Mouse (Mus musculus) small intestine, adult 2 months (tissue): ENCODE measurements around the gene Rrp1b. TPM values are rescaled to one million over a fixed set of nuclear protein-coding genes. Genes with fewer than 3 reads are reported as not detected.

ENCODE experiments used
- H3K27ac ChIP-seq: fragments of 200-500 bp; 2 replicates; pipeline ENCODE4 v1.5.1; 2012; ENCODE audit warnings: low read depth, low read length, control low read depth, inconsistent platforms; ENCODE audit not compliant: insufficient read depth
- H3K27me3 ChIP-seq: fragments of 200-500 bp; 2 replicates; pipeline ENCODE4 v1.6.1; 2012; ENCODE audit warnings: mild to moderate bottlenecking, moderate library complexity, low read length, inconsistent platforms; ENCODE audit not compliant: control insufficient read depth, insufficient read depth
- H3K36me3 ChIP-seq: fragments of 200-500 bp; 2 replicates; pipeline ENCODE4 v1.6.1; 2012; ENCODE audit warnings: mild to moderate bottlenecking, low read length, control low read depth, inconsistent platforms; ENCODE audit not compliant: control insufficient read depth, insufficient read depth
- H3K4me1 ChIP-seq: fragments of 200-500 bp; 2 replicates; pipeline ENCODE4 v1.6.1; 2012; ENCODE audit warnings: low read length, inconsistent platforms, mixed read lengths; ENCODE audit not compliant: control insufficient read depth, insufficient read depth, insufficient read length
- H3K4me3 ChIP-seq: fragments of 200-500 bp; 2 replicates; pipeline ENCODE4 v1.5.1; 2012; ENCODE audit warnings: low read depth, mild to moderate bottlenecking, control low read depth, inconsistent platforms, low read length, moderate library complexity
- CTCF ChIP-seq: fragments of 200-500 bp; IDR thresholded peaks from 2 replicates; pipeline ENCODE4 v1.5.1; 2012; ENCODE audit warnings: low read depth, mild to moderate bottlenecking, control low read depth, inconsistent platforms, low read length, moderate library complexity, mixed read lengths; ENCODE audit not compliant: insufficient replicate concordance, insufficient read length; ENCODE audit errors: extremely low read depth
- POLR2A ChIP-seq: fragments of 200-500 bp; IDR thresholded peaks from 2 replicates; pipeline ENCODE4 v1.6.1; 2012; ENCODE audit warnings: low read depth, mild to moderate bottlenecking, control low read depth, inconsistent platforms, low read length, moderate library complexity
- WGBS: fragments of 180-500 bp; shearing (Covaris S2); methylation state at CpG from one replicate; pipeline ENCODE4 v1.1.7; 2018; 5-methylcytosine and 5-hydroxymethylcytosine counted together
- polyA plus RNA-seq: library from polyadenylated mRNA; depleted of rRNA; stranded (reverse); fragments of >200 nt; gene quantifications from 2 replicates; pipeline ENCODE4 v1.2.3, GENCODE M21; 2012

The Rrp1b gene
- polyA plus RNA-seq, 1 experiment: 2.7 TPM

GRCm38 (mm10) chr17:32018127-32018894, 17.6 kb upstream of the Rrp1b start:
- Histone ChIP-seq H3K27ac (no peak overlapping the region), H3K4me1 (no peaks in the 10 kb centered on the region), H3K4me3 (no peak overlapping the region), H3K36me3 (no peaks in the 10 kb centered on the region), H3K27me3 (no peaks in the 10 kb centered on the region)
- TF ChIP-seq CTCF (no peak), POLR2A (no peak)
- 85% methylated on average over 5 of the region's 5 CpGs for WGBS

GRCm38 (mm10) chr17:32021981-32022380, 13.9 kb upstream of the Rrp1b start:
- Histone ChIP-seq H3K4me1 (no peaks in the 10 kb centered on the region), H3K27me3 (no peaks in the 10 kb centered on the region), H3K4me3 (no peak overlapping the region), H3K27ac (no peak overlapping the region), H3K36me3 (no peaks in the 10 kb centered on the region)
- no peak for TF ChIP-seq POLR2A
- TF ChIP-seq CTCF: no peak
- 93% methylated on average over 3 of the region's 3 CpGs for whole genome bisulfite sequencing

- 71% methylated on average over 6 of the region's 6 CpGs for WGBS
- Histone ChIP-seq H3K4me3 (no peak overlapping the region), H3K36me3 (no peaks in the 10 kb centered on the region)
These were observed 13.3 kb upstream of the Rrp1b start for GRCm38 (mm10) chr17:32022551-32022950.

GRCm38 (mm10) chr17:32023088-32023487, 12.8 kb upstream of the Rrp1b start:
- no peaks in the 10 kb centered on the region for H3K27me3 ChIP-seq
- TF ChIP-seq CTCF (no peak), POLR2A (no peak)
- no peak overlapping the region for H3K4me3 ChIP-seq
- H3K27ac ChIP-seq: no peak overlapping the region
- WGBS: 63% methylated on average over 8 of the region's 8 CpGs
- H3K4me1 ChIP-seq: no peaks in the 10 kb centered on the region
- H3K36me3 ChIP-seq: no peaks in the 10 kb centered on the region

More at GRCm38 (mm10) chr17:32022551-32022950, 13.3 kb upstream of the Rrp1b start:
- Histone ChIP-seq H3K4me1 (no peaks in the 10 kb centered on the region), H3K27ac (no peak overlapping the region), H3K27me3 (no peaks in the 10 kb centered on the region)
- TF ChIP-seq CTCF (no peak), POLR2A (no peak)

DNA sequence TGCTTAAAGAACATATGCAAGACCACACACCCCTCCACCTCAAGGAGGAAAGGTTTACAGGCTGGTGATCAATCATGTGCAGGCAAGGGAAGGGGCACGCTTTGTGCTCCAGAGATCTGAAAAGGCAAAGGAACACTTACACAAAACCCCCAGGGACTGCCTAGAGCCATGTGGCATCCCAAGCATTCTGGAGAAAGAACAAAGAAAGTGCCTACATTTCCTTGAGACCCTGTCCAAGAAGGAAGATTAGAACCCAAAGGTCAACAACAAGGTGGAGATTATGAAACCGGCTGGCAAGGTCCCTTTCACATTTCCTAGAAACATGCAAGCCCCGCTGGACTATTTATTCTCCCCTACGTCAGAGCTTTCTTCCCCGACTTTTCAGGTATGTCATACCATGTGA, 11.2 kb upstream of the Rrp1b start:
- Histone ChIP-seq H3K4me1 (no peaks in the 10 kb centered on the region), H3K36me3 (no peaks in the 10 kb centered on the region), H3K27ac (no peak overlapping the region), H3K27me3 (no peaks in the 10 kb centered on the region), H3K4me3 (no peak overlapping the region)
- TF ChIP-seq CTCF (no peak), POLR2A (no peak)
- WGBS: 36% methylated on average over 5 of the region's 5 CpGs

GRCm38 (mm10) chr17:32025386-32025785, 10.5 kb upstream of the Rrp1b start:
- no peaks in the 10 kb centered on the region for H3K36me3 ChIP-seq
- no peak overlapping the region for H3K4me3 ChIP-seq
- H3K4me1 ChIP-seq: no peaks in the 10 kb centered on the region
- 6% methylated on average over 2 of the region's 2 CpGs for WGBS
- TF ChIP-seq POLR2A (no peak), CTCF (peak; percentile 79; the same call in 1 of the 2 replicates)
- H3K27me3 ChIP-seq: no peaks in the 10 kb centered on the region
- H3K27ac ChIP-seq: no peak overlapping the region

DNA sequence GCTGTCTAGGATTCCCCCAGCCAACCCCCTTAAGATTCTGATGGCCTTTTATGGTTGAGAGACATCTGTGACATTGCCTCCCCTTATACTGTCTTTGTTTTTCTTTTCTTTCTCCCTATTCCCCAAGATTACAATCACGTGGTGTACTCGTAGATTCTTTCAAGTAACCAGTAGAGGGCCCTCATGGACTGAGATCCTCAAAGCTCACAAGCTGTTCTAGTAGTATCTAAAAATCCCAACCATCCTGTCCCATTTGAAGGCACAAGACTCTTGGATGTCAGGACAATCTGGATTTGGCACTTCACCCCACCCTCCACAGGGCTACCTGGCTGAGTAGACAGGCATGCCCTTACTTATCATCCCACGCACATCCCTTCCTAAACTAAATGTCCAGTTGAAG, 8.2 kb upstream of the Rrp1b start:
- H3K36me3 ChIP-seq: no peaks in the 10 kb centered on the region
- peak; percentile 24; the same call in 1 of the 2 replicates for TF ChIP-seq CTCF
- TF ChIP-seq POLR2A: no peak
- H3K4me3 ChIP-seq: no peak overlapping the region
- WGBS: 33% methylated on average over 3 of the region's 3 CpGs
- H3K27me3 ChIP-seq: no peaks in the 10 kb centered on the region
- no peak overlapping the region for H3K27ac ChIP-seq
- no peaks in the 10 kb centered on the region for H3K4me1 ChIP-seq
